Mouse (Mus musculus) bone marrow, adult 2 months (tissue): Measurements from ENCODE around the gene Prr14. TPM values are rescaled to one million over a fixed set of nuclear protein-coding genes. Genes with fewer than 3 reads are reported as not detected.

ENCODE experiments used
- H3K27ac ChIP-seq: fragments of 200-500 bp; 2 replicates; pipeline ENCODE4 v1.5.1; 2012; ENCODE audit warnings: low read depth, mild to moderate bottlenecking, control low read depth, inconsistent platforms, low read length; ENCODE audit not compliant: control insufficient read depth, poor library complexity, insufficient read depth
- H3K4me1 ChIP-seq: fragments of 200-500 bp; 2 replicates; pipeline ENCODE4 v1.6.1; 2011; ENCODE audit warnings: low read length; ENCODE audit not compliant: control insufficient read depth, insufficient read depth
- H3K4me3 ChIP-seq: fragments of 200-500 bp; replicated peaks from 2 replicates; pipeline ENCODE3; 2011; ENCODE audit warnings: mild to moderate bottlenecking, low read depth, low read length, control low read depth; ENCODE audit not compliant: control insufficient read depth
- CTCF ChIP-seq: fragments of 200-500 bp; IDR thresholded peaks from 2 replicates; pipeline ENCODE4 v1.5.1; 2011; ENCODE audit warnings: low read length, control low read depth; ENCODE audit not compliant: control insufficient read depth, insufficient read depth
- POLR2A ChIP-seq: fragments of 200-500 bp; IDR thresholded peaks from 2 replicates; pipeline ENCODE4 v1.6.1; 2011; ENCODE audit warnings: low read depth, mild to moderate bottlenecking, control low read depth, low read length, borderline replicate concordance; ENCODE audit not compliant: control insufficient read depth
- WGBS: fragments of 180-500 bp; shearing (Covaris S2); methylation state at CpG from one replicate; pipeline ENCODE4 v1.1.7; 2018; 5-methylcytosine and 5-hydroxymethylcytosine counted together
- polyA plus RNA-seq: library from polyadenylated mRNA; stranded (reverse); fragments of >200 nt; gene quantifications from 2 replicates; pipeline ENCODE4 v1.2.4, GENCODE M21; 2011; ENCODE audit warnings: low replicate concordance; ENCODE audit not compliant: missing spikeins, insufficient read depth, insufficient read length

The Prr14 gene
- polyA plus RNA-seq, 1 experiment, result 119 TPM

- WGBS, result 93% methylated on average over 11 of the region's 11 CpGs
- H3K27ac ChIP-seq, result no peak overlapping the region
- H3K4me3 ChIP-seq, result no peak overlapping the region
- H3K4me1 ChIP-seq, result no peaks in the 10 kb centered on the region; the same call in 1 of the 2 replicates
- TF ChIP-seq CTCF (no peak), POLR2A (no peak)
These were observed 15.9 kb downstream of the Prr14 start for GRCm38 (mm10) chr7:127475186-127475740.

GRCm38 (mm10) chr7:127476336-127476735, 16.9 kb downstream of the Prr14 start:
- Histone ChIP-seq H3K4me1 (no peaks in the 10 kb centered on the region; the same call in 1 of the 2 replicates), H3K4me3 (no peak overlapping the region), H3K27ac (no peak overlapping the region)
- TF ChIP-seq CTCF (no peak), POLR2A (no peak)
- 95% methylated on average over 11 of the region's 11 CpGs for WGBS

GRCm38 (mm10) chr7:127476855-127477254, 17.4 kb downstream of the Prr14 start:
- H3K27ac ChIP-seq, result no peak overlapping the region
- 74% methylated on average over 4 of the region's 4 CpGs for WGBS
- no peak for TF ChIP-seq POLR2A
- no peak for TF ChIP-seq CTCF
- no peak overlapping the region for H3K4me3 ChIP-seq
- H3K4me1 ChIP-seq, result no peaks in the 10 kb centered on the region; the same call in 1 of the 2 replicates

- Histone ChIP-seq H3K27ac (peak overlapping the region; percentile 91), H3K4me1 (no peaks in the 10 kb centered on the region; the same call in 1 of the 2 replicates), H3K4me3 (peak overlapping the region; percentile 66)
- TF ChIP-seq POLR2A, result peak; percentile 87
- 0 out of 2 replicates have a peak, but pooled peaks have one; percentile 1 for TF ChIP-seq CTCF
- under 1% methylated on average over 50 of the region's 50 CpGs for WGBS
These were observed 18.6 kb downstream of the Prr14 start for GRCm38 (mm10) chr7:127477687-127478634.

- Histone ChIP-seq H3K4me3 (peak within 1 kb of the TSS; percentile 66), H3K27ac (peak within 1 kb of the TSS; percentile 91), H3K4me1 (no peaks in the 10 kb centered on the region; the same call in 1 of the 2 replicates)
- under 1% methylated on average over 62 of the region's 62 CpGs for whole genome bisulfite sequencing
- TF ChIP-seq CTCF, result no peak
- peak; percentile 45; the same call in 1 of the 2 replicates for TF ChIP-seq POLR2A
These were observed 19.4 kb downstream of the Prr14 start, which contains the start of gene Fbrs for GRCm38 (mm10) chr7:127478635-127479317. TSS of gene Fbrs (plus strand) at chr7:127479199.

GRCm38 (mm10) chr7:127479318-127480225, 20.2 kb downstream of the Prr14 start:
- no peaks in the 10 kb centered on the region; the same call in 1 of the 2 replicates for H3K4me1 ChIP-seq
- WGBS, result 1% methylated on average over 47 of the region's 48 CpGs
- TF ChIP-seq CTCF, result no peak
- TF ChIP-seq POLR2A, result no peak; the same call in 1 of the 2 replicates
- peak overlapping the region; percentile 91 for H3K27ac ChIP-seq
- peak overlapping the region; percentile 66 for H3K4me3 ChIP-seq

GRCm38 (mm10) chr7:127480321-127480720, 20.9 kb downstream of the Prr14 start:
- WGBS, result 2% methylated on average over 2 of the region's 2 CpGs
- H3K27ac ChIP-seq, result no peak overlapping the region; the same call in 1 of the 2 replicates
- H3K4me1 ChIP-seq, result no peaks in the 10 kb centered on the region; the same call in 1 of the 2 replicates
- peak overlapping the region; percentile 66 for H3K4me3 ChIP-seq
- no peak for TF ChIP-seq CTCF
- no peak for TF ChIP-seq POLR2A
